Mouse (Mus musculus): ENCODE data around the gene Atp1a2.

The Atp1a2 gene

GRCm38 (mm10) chr1:172325680-172326535, 28.0 kb upstream of the Atp1a2 start:
- no peak for ATAC-seq (ENCODE audit: insufficient number of reproducible peaks, low FRiP score, low TSS enrichment)

- 0 out of 2 replicates have a peak, but pooled peaks have one; percentile 11 for ATAC-seq (ENCODE audit: insufficient number of reproducible peaks, low FRiP score, low TSS enrichment)
Observed at GRCm38 (mm10) chr1:172324725-172325124, 26.9 kb upstream of the Atp1a2 start.

GRCm38 (mm10) chr1:172323801-172324359, 26.0 kb upstream of the Atp1a2 start:
- no peak for ATAC-seq (ENCODE audit: insufficient number of reproducible peaks, low FRiP score, low TSS enrichment)

DNA sequence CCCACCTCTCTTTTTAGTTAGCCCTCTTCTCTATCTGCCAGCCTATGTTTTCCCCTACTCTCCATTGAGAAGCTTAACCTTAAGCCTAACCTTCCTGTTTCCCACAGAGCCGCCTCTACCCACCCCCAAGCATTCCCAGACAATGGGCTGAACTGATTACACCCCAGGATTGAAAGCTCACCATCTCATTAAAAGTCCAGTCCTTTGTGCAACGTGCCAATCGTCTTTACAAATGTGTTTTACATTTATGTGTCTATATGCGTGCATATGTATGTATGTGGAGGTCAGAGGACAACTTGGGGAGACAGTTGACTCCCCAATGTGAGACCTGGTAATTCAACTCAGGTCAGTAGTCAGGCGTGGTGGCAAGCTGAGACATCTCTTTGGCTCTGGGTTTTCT, 25.4 kb upstream of the Atp1a2 start:
- ATAC-seq (ENCODE audit: insufficient number of reproducible peaks, low FRiP score, low TSS enrichment), result no peak

DNA sequence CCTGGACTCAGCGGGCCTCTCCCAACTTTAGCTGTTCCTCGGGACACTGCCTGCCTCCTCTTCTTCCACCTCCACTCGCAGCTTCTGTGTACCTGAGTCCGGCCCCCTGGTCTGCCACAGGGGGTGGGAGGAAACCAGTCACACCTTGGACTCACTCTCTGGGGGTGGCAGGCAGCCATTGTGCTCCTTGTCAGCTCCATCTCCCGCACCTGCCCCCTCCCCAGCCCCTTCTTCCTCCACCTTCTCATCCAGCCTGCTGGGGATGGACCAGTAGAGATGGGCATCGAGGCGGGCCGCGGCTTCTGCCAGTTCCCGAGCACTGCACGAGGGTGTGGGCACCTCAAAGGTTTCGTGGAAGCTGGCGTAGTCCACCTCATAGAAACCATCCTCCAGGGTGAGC, 24.9 kb upstream of the Atp1a2 start:
- ATAC-seq (ENCODE audit: insufficient number of reproducible peaks, low FRiP score, low TSS enrichment), result no peak

- ATAC-seq (ENCODE audit: insufficient number of reproducible peaks, low FRiP score, low TSS enrichment), result no peak
Observed at GRCm38 (mm10) chr1:172319921-172320411, 22.1 kb upstream of the Atp1a2 start.

- ATAC-seq (ENCODE audit: insufficient number of reproducible peaks, low FRiP score, low TSS enrichment), result no peak
Observed at GRCm38 (mm10) chr1:172319346-172319745, 21.5 kb upstream of the Atp1a2 start.

GRCm38 (mm10) chr1:172318424-172319035, 20.7 kb upstream of the Atp1a2 start:
- no peak for ATAC-seq (ENCODE audit: insufficient number of reproducible peaks, low FRiP score, low TSS enrichment)

DNA sequence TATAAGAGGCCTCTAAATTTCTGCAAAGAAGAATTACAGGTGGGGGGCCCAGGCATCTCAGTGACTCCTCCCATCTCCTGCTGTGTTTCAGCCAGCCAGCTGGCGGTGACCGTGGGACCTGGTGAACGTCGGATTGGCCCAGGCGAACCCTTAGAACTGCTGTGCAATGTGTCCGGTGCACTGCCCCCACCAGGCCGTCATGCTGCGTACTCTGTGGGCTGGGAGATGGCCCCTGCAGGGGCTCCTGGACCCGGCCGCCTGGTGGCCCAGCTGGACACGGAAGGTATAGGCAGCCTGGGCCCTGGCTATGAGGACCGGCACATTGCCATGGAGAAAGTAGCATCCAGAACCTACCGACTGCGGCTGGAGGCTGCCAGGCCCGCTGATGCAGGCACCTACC, 20.1 kb upstream of the Atp1a2 start:
- ATAC-seq (ENCODE audit: insufficient number of reproducible peaks, low FRiP score, low TSS enrichment), result no peak

DNA sequence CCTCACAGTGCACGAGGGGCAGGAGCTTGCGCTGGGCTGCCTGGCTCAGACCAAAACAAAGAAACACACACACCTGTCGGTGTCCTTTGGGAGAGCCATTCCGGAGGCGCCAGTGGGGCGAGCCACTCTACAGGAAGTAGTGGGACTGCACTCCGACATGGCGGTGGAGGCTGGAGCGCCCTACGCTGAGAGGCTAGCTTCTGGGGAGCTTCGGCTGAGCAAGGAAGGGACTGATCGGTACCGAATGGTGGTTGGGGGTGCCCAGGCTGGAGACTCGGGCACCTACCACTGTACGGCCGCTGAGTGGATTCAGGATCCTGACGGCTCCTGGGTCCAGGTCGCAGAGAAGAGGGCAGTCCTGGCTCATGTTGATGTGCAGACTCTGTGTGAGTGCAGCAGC, 19.6 kb upstream of the Atp1a2 start:
- no peak for ATAC-seq (ENCODE audit: insufficient number of reproducible peaks, low FRiP score, low TSS enrichment)

GRCm38 (mm10) chr1:172314911-172315310, 17.0 kb upstream of the Atp1a2 start:
- no peak for ATAC-seq (ENCODE audit: insufficient number of reproducible peaks, low FRiP score, low TSS enrichment)

DNA sequence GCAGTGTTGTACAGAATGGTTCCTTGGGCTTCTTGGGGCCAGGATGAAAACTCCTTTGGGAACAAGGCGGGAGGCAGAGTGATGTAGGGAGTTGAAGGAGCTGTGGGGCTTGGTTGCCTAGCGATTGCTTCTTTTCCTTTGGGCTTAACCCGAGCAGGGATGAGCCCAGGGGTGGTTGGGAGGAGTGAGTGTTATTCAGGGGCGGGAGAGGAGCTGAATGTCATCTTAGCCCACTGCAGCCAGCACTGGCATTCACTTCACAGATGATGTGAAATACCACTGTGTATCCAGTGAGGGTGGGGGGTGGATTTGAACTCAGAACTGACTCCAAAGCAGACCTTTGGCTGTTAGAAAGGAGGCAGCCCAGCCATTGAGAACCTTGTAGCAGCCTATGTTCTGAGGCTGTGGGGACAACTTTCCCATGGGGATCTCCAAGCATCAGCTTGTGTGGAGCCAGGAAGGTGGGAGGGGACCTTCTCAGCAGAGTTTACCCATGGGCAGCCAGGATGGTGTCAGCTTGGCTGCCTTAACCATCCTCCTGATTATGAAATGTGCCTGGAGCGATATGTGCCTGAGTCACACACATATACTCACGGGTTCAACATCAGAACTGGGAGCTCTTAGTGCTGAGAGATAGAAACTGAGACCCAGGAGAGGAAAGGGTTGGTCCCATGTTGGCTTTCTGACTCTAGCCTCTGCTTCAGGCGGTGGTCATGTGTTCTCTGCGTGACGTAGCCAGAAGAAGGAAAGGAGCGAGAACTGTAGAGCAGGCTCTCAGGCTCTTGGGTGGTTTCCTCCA, 15.9 kb upstream of the Atp1a2 start:
- ATAC-seq (ENCODE audit: insufficient number of reproducible peaks, low FRiP score, low TSS enrichment), result no peak

- no peak for ATAC-seq (ENCODE audit: insufficient number of reproducible peaks, low FRiP score, low TSS enrichment)
Observed at GRCm38 (mm10) chr1:172312768-172313561, 15.1 kb upstream of the Atp1a2 start.

- peak; percentile 27 for ATAC-seq (ENCODE audit: insufficient number of reproducible peaks, low FRiP score, low TSS enrichment)
Observed at GRCm38 (mm10) chr1:172311921-172312767, 14.3 kb upstream of the Atp1a2 start.

- peak; percentile 34 for ATAC-seq (ENCODE audit: insufficient number of reproducible peaks, low FRiP score, low TSS enrichment)
Observed at GRCm38 (mm10) chr1:172311248-172311906, 13.5 kb upstream of the Atp1a2 start.

- ATAC-seq (ENCODE audit: insufficient number of reproducible peaks, low FRiP score, low TSS enrichment), result peak; percentile 10
Observed at GRCm38 (mm10) chr1:172309699-172310398, 12.0 kb upstream of the Atp1a2 start.

GRCm38 (mm10) chr1:172308409-172308808, 10.5 kb upstream of the Atp1a2 start:
- no peak for ATAC-seq (ENCODE audit: insufficient number of reproducible peaks, low FRiP score, low TSS enrichment)

DNA sequence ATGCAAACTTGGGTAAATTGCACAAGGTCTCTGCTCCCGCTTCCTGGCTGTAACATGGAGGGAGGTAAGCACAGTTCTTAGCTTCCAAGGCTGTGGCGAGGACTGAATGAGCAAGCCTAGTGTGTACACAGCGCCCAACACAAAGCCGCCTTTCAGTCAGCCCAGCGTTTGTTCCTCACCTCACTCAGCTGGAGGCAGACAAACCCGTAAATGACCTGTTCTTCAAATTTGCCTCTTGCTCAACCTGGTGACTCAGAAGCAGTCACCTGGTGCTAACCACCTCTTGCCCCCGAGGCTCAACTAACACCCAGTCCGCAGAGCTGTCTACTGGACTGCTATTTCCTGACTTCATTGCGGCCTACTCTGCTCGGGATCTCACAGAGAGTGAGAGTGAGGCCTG, 10.1 kb upstream of the Atp1a2 start:
- ATAC-seq (ENCODE audit: insufficient number of reproducible peaks, low FRiP score, low TSS enrichment), result no peak
